Mouse (Mus musculus): ENCODE data around the gene Plxna1.

GRCm38 (mm10) chr6:89291494-89291893, 70.9 kb downstream of the Plxna1 start:
- TF ChIP-seq CTCF (IDR thresholded peaks at IDR 0.05; ENCODE audit: insufficient read depth, low read depth, low read length) (no peak), POLR2A (IDR thresholded peaks at IDR 0.05; ENCODE audit: insufficient read depth, low read depth, low read length) (no peak)
